Mouse (Mus musculus): ENCODE data around the gene Il1f10.
A peak's percentile ranks its signal among the peaks of the same experiment; 100 is the strongest.

Il1f10 gene

GRCm38 (mm10) chr2:24290896-24291295 lies at the start of gene Il1f10:
TSS of gene Il1f10 (plus strand) at chr2:24291196.
- no peak for DNase-seq

GRCm38 (mm10) chr2:24267503-24267902 lies 23.5 kb upstream of the Il1f10 start:
- DNase-seq: no peak

DNA sequence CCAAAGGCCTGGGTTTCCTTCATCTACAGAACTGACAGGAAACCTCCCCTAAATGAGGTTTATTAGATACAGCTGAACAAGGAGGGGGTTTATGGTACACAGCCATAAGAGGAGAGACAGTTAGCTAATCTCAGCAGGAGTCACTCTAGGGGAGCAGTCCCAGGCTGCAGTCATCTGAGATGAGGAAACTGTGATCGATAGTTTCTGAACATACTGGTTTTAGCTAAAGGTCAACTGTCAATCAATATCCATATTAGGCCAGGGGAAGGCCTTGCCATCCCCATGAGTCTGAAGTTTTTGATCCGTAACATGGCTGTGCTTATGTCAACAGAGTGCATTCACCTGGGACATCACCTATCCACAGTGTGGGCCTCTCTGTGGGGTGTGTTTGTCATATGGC lies 17.4 kb upstream of the Il1f10 start:
- no peak for DNase-seq

DNA sequence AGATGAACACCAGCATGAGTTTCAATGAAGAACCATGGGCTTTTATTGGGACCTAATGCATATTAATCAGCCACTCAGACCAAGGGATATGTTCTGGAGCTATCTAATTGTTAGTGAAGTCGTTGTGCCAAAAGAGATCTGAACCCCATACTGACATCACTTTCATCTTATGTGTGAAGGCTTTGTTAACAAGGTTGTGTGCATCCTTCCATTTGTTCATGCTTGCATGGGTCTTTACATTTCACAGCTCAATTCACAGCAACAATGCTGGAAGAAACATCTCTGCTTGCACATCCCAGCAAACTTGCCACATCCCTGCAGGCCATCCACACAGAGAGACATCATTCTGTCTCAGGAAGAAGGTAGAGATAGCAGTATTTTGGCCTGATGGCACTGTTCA lies 15.8 kb upstream of the Il1f10 start:
- DNase-seq: no peak

GRCm38 (mm10) chr2:24276654-24277053 lies 14.3 kb upstream of the Il1f10 start, which contains the start of gene Il1f5:
TSS of gene Il1f5 (plus strand) at chr2:24276954.
- DNase-seq: no peak

GRCm38 (mm10) chr2:24294616-24295015 lies 3.6 kb downstream of the Il1f10 start:
- no peak for DNase-seq

- DNase-seq: peak; percentile 8
Measured at GRCm38 (mm10) chr2:24296837-24297236, 5.8 kb downstream of the Il1f10 start.

DNA sequence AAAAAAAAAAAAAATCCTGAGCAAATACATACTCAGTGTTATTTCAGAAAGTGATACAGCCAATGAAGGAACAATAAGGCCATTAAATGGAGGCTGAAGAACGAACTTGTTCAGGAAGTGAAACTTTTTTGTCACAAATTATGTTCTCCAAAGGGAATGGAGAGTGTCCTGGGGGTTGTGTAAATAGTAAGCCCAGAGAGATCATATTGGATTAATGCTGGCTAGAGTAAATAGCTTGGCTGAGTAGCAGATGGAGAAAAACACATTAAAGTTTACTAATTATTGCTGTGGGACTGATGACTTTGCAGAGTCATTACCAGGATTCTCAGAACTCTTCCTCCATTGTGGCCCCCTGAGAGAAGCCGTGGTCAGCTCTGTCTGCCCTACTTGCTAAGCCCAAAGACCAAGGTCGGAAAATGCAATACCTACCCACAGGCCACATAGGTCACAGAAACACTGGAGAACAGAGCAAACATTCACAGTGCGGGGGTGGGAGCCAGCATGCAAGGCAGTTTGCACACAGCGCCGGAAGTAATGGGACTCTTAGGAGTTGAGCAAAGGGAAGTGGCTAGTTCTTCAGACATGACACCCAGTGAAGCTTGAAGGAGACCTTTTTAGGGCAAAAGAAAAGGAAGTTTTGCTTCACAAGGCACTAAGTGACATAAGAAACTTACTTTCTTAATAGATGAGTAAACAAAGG lies 20.5 kb downstream of the Il1f10 start:
- DNase-seq: peak; percentile 32

DNA sequence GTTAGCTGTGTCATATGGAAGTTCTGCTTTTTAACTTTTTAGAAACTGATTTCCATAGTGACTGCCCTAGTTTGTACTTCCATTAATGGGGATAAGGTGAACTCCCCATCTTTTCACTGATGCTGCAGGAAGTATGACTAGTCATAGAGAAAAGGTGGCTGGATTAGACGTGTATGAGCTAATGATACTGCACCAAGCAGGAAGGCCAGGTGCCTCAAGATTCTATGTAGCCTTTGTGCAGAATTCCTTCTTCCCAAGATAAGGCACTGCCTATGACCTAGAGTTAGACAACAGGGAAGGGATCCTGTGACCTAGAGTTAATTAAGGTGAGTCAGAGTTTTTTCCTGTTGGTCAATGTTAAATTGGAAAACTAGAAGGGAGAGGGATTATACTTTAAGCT lies 25.9 kb downstream of the Il1f10 start:
- DNase-seq: no peak

DNA sequence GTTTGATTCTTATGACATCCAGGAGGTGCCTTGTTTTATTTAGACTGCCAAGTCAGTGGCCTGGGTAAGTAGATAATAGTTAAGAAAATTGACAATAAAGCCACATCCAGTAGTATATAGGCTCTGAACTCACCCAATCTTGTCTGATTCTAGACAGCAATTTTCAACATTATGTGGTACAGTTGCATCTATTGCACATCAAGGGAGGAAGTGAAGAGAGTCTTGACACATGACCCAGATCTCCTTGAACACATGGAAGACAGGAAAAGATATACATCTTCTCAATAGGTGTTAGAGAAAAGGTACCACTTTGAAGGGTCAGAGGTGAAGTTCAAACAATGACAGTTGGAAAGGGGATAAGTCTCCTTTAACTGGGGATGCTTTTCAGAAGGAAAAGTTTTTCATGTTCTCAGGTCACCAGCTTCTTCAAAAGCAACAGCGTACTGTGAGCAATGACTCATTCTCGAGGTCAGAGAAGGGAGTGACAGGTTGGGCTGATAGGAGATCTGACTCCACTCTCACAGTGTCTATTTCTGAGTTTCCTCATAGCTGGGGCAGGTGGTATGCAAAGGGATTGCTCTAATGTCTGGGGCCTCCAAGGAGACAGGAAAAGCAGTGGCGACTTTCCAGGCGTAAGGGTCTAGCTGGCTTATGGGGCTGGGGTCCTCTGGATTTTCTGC lies 27.1 kb downstream of the Il1f10 start:
- no peak for DNase-seq

GRCm38 (mm10) chr2:24335333-24335732 lies 44.3 kb downstream of the Il1f10 start:
- DNase-seq: no peak

DNA sequence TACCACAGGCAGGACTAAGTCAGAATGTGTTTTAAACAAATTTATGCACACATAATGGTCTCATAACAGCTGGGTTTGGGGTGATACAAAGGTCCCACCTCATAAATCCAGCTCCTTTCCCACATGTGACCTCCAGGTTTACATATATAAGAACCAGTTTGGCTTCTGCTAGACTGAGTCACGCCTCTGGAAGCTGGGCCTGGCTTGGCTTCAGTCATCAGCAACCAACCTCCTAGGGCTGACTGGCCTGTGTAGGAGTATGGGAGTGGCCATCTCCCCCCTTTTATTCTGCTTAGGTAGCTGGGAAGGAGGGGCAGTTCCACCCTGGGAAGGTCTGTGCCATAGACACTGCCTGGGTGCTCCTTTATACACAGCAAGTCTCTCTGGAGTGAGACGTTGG lies 45.5 kb downstream of the Il1f10 start, which contains the start of gene Il1rn:
TSS of gene Il1rn (plus strand) at position 309 of the 400 bp plus-strand sequence.
- DNase-seq: no peak

DNA sequence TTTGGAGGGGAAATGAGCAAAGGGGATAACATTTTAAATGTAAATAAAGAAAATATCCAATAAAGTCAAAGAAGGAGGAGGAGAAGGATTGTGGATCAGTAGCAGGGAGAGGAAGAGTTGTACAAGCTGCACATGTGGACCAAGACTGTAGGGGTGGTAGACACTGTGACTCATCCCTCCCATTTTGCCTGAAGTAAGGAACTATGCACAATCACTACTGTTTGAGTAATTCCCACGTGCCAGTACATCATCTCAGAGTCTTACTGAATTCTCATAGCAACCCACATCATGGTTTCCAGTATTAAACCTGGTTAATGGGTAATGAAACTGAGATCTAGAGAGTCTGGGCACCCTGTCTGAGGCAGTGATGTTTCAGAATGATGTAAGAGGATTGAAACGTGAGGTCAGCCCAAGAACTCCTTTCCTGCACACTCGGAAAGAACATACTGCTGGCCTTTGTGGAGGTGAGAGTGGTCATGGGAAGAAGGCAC lies 50.4 kb downstream of the Il1f10 start:
- DNase-seq: no peak
